Mouse (Mus musculus) limb, embryonic 15.5 days (tissue): Measurements from ENCODE around the gene Dtnb. TPM values are rescaled to one million over a fixed set of nuclear protein-coding genes. Genes with fewer than 3 reads are reported as not detected.
"Not testable (repeated sequence)": the region's sequence is repeated elsewhere in the genome, so short reads cannot be mapped to it uniquely, and the experiment has no call there.

Experiments used
- ATAC-seq: fragments of 200-750 bp; cut with Nextera tagmentation; 2 replicates; pipeline ENCODE4 v1.8.0; 2017; ENCODE audit warnings: low read depth, moderate TSS enrichment; ENCODE audit not compliant: insufficient number of reproducible peaks, low FRiP score, low TSS enrichment
- H3K27ac ChIP-seq: fragments of 300-500 bp; sonication (generic); 2 replicates; pipeline ENCODE4 v1.5.1; 2015; ENCODE audit warnings: moderate library complexity, mild to moderate bottlenecking, inconsistent platforms
- H3K27me3 ChIP-seq: fragments of 300-500 bp; sonication (generic); 2 replicates; pipeline ENCODE4 v1.6.1; 2015; ENCODE audit warnings: inconsistent platforms
- H3K36me3 ChIP-seq: fragments of 300-500 bp; sonication (generic); 2 replicates; pipeline ENCODE4 v1.6.1; 2015; ENCODE audit warnings: inconsistent platforms
- H3K4me1 ChIP-seq: fragments of 300-500 bp; sonication (generic); 2 replicates; pipeline ENCODE4 v1.6.1; 2015; ENCODE audit warnings: inconsistent platforms
- H3K4me2 ChIP-seq: fragments of 300-500 bp; sonication (generic); 2 replicates; pipeline ENCODE4 v1.6.1; 2015; ENCODE audit warnings: mild to moderate bottlenecking, inconsistent platforms
- H3K4me3 ChIP-seq: fragments of 300-500 bp; sonication (generic); 2 replicates; pipeline ENCODE4 v1.5.1; 2015; ENCODE audit warnings: mild to moderate bottlenecking, inconsistent platforms
- H3K9ac ChIP-seq: fragments of 300-500 bp; sonication (generic); 2 replicates; pipeline ENCODE4 v1.6.1; 2015; ENCODE audit warnings: inconsistent platforms
- H3K9me3 ChIP-seq: fragments of 300-500 bp; sonication (generic); 2 replicates; pipeline ENCODE4 v1.6.1; 2016; ENCODE audit warnings: inconsistent platforms
- WGBS: fragments of 180-500 bp; shearing (Covaris S2); methylation state at CpG from one replicate; pipeline ENCODE4 v1.1.7; 2015; 5-methylcytosine and 5-hydroxymethylcytosine counted together
- polyA plus RNA-seq: library from polyadenylated mRNA; unstranded; fragments of >200 nt; fragmentation: Nextera tagmentation; extraction: Ambion mirVana; gene quantifications from 2 replicates; pipeline ENCODE4 v1.2.1, GENCODE M21; 2015

The Dtnb gene
- polyA plus RNA-seq: 24.5 and 28.6 TPM in 2 replicates

- Histone ChIP-seq H3K27me3 (no peaks in the 10 kb centered on the region), H3K9me3 (no peaks in the 10 kb centered on the region), H3K9ac (peak within 1 kb of the TSS; percentile 90), H3K4me3 (peak within 1 kb of the TSS; percentile 91), H3K27ac (peak within 1 kb of the TSS; percentile 93), H3K4me1 (peaks cover 15% of the 10 kb centered on the region), H3K4me2 (peak within 1 kb of the TSS; percentile 77), H3K36me3 (no peaks in the 10 kb centered on the region)
- WGBS: 2% methylated on average over 60 of the region's 85 CpGs
- peak; percentile 76 for ATAC-seq
These were observed at the start of gene Dtnb for GRCm38 (mm10) chr12:3571787-3572580. Gene Dtnb (plus strand): TSS chr12:3572381.

GRCm38 (mm10) chr12:3525536-3525935 is 46.6 kb upstream of the Dtnb start:
- no peak overlapping the region for H3K4me2 ChIP-seq
- 91% methylated on average over 5 of the region's 5 CpGs for WGBS
- no peak for ATAC-seq
- H3K9ac ChIP-seq: no peak overlapping the region
- no peak overlapping the region for H3K27ac ChIP-seq
- no peaks in the 10 kb centered on the region for H3K36me3 ChIP-seq
- H3K4me3 ChIP-seq: no peak overlapping the region
- H3K27me3 ChIP-seq: no peaks in the 10 kb centered on the region
- H3K9me3 ChIP-seq: no peaks in the 10 kb centered on the region
- H3K4me1 ChIP-seq: no peaks in the 10 kb centered on the region

GRCm38 (mm10) chr12:3535446-3535845 is 36.7 kb upstream of the Dtnb start:
- H3K4me2 ChIP-seq, H3K36me3 ChIP-seq, H3K27me3 ChIP-seq, H3K9me3 ChIP-seq, H3K4me1 ChIP-seq, H3K4me3 ChIP-seq, ATAC-seq, H3K27ac ChIP-seq, H3K9ac ChIP-seq: not testable (repeated sequence)
- WGBS: 91% methylated on average over 1 of the region's 1 CpGs

- Histone ChIP-seq H3K9ac (no peak overlapping the region), H3K4me3 (no peak overlapping the region), H3K27me3 (no peaks in the 10 kb centered on the region), H3K9me3 (no peaks in the 10 kb centered on the region), H3K4me2 (no peak overlapping the region), H3K27ac (peak overlapping the region; percentile 17; the same call in 1 of the 2 replicates), H3K4me1 (peaks cover 7% of the 10 kb centered on the region), H3K36me3 (no peaks in the 10 kb centered on the region)
- 43% methylated on average over 3 of the region's 3 CpGs for WGBS
- ATAC-seq: no peak
These were observed 34.6 kb upstream of the Dtnb start for GRCm38 (mm10) chr12:3537616-3538015.

- Histone ChIP-seq H3K4me1 (peaks cover 7% of the 10 kb centered on the region), H3K27ac (0 out of 2 replicates have a peak overlapping the region, but pooled peaks have one; percentile 17), H3K4me2 (no peak overlapping the region), H3K36me3 (no peaks in the 10 kb centered on the region), H3K4me3 (no peak overlapping the region), H3K9ac (no peak overlapping the region), H3K9me3 (no peaks in the 10 kb centered on the region), H3K27me3 (no peaks in the 10 kb centered on the region)
- no peak for ATAC-seq
- 81% methylated on average over 1 of the region's 1 CpGs for WGBS
These were observed 34.1 kb upstream of the Dtnb start for GRCm38 (mm10) chr12:3538036-3538435.

- no peak overlapping the region for H3K4me2 ChIP-seq
- no peak overlapping the region for H3K4me3 ChIP-seq
- H3K27me3 ChIP-seq: no peaks in the 10 kb centered on the region
- H3K27ac ChIP-seq: no peak overlapping the region
- peaks cover 7% of the 10 kb centered on the region for H3K4me1 ChIP-seq
- ATAC-seq: no peak
- no peaks in the 10 kb centered on the region for H3K36me3 ChIP-seq
- H3K9ac ChIP-seq: no peak overlapping the region
- H3K9me3 ChIP-seq: no peaks in the 10 kb centered on the region
- WGBS: 75% methylated on average over 2 of the region's 2 CpGs
These were observed 32.6 kb upstream of the Dtnb start for GRCm38 (mm10) chr12:3539605-3540004.

GRCm38 (mm10) chr12:3540871-3541270 is 31.3 kb upstream of the Dtnb start:
- Histone ChIP-seq H3K9ac (no peak overlapping the region), H3K27me3 (no peaks in the 10 kb centered on the region), H3K9me3 (no peaks in the 10 kb centered on the region), H3K4me3 (no peak overlapping the region), H3K27ac (no peak overlapping the region), H3K4me2 (no peak overlapping the region), H3K36me3 (no peaks in the 10 kb centered on the region), H3K4me1 (peaks cover 7% of the 10 kb centered on the region)
- no peak for ATAC-seq
- WGBS: 93% methylated on average over 7 of the region's 7 CpGs

GRCm38 (mm10) chr12:3545451-3545850 is 26.7 kb upstream of the Dtnb start:
- no peaks in the 10 kb centered on the region for H3K27me3 ChIP-seq
- ATAC-seq: no peak
- no peaks in the 10 kb centered on the region for H3K4me1 ChIP-seq
- no peak overlapping the region for H3K27ac ChIP-seq
- H3K9me3 ChIP-seq: no peaks in the 10 kb centered on the region
- 71% methylated on average over 3 of the region's 3 CpGs for WGBS
- H3K9ac ChIP-seq: no peak overlapping the region
- no peak overlapping the region for H3K4me2 ChIP-seq
- no peak overlapping the region for H3K4me3 ChIP-seq
- H3K36me3 ChIP-seq: no peaks in the 10 kb centered on the region

- H3K9me3 ChIP-seq: no peaks in the 10 kb centered on the region
- H3K27ac ChIP-seq: no peak overlapping the region
- no peaks in the 10 kb centered on the region for H3K36me3 ChIP-seq
- no peak overlapping the region for H3K9ac ChIP-seq
- ATAC-seq: no peak
- WGBS: 42% methylated on average over 4 of the region's 4 CpGs
- H3K4me1 ChIP-seq: no peaks in the 10 kb centered on the region
- no peak overlapping the region for H3K4me2 ChIP-seq
- no peaks in the 10 kb centered on the region for H3K27me3 ChIP-seq
- no peak overlapping the region for H3K4me3 ChIP-seq
These were observed 26.0 kb upstream of the Dtnb start for GRCm38 (mm10) chr12:3546121-3546658.

- no peaks in the 10 kb centered on the region for H3K4me1 ChIP-seq
These were observed 25.4 kb upstream of the Dtnb start for GRCm38 (mm10) chr12:3546781-3547180.

GRCm38 (mm10) chr12:3547506-3547905 is 24.7 kb upstream of the Dtnb start:
- WGBS: 54% methylated on average over 4 of the region's 4 CpGs
- no peak overlapping the region for H3K27ac ChIP-seq

More at GRCm38 (mm10) chr12:3546781-3547180, 25.4 kb upstream of the Dtnb start:
- Histone ChIP-seq H3K9me3 (no peaks in the 10 kb centered on the region), H3K9ac (no peak overlapping the region), H3K4me3 (no peak overlapping the region), H3K27me3 (no peaks in the 10 kb centered on the region), H3K4me2 (no peak overlapping the region), H3K27ac (no peak overlapping the region), H3K36me3 (no peaks in the 10 kb centered on the region)
- no peak for ATAC-seq
- WGBS: 47% methylated on average over 6 of the region's 6 CpGs

GRCm38 (mm10) chr12:3547911-3548310 is 24.3 kb upstream of the Dtnb start:
- H3K27ac ChIP-seq: no peak overlapping the region
- no peaks in the 10 kb centered on the region for H3K9me3 ChIP-seq
- H3K27me3 ChIP-seq: no peaks in the 10 kb centered on the region
- H3K36me3 ChIP-seq: no peaks in the 10 kb centered on the region
- no peak overlapping the region for H3K4me2 ChIP-seq
- WGBS: 47% methylated on average over 3 of the region's 3 CpGs
- no peak overlapping the region for H3K4me3 ChIP-seq
- H3K4me1 ChIP-seq: no peaks in the 10 kb centered on the region
- H3K9ac ChIP-seq: no peak overlapping the region
- no peak for ATAC-seq

More at GRCm38 (mm10) chr12:3547506-3547905, 24.7 kb upstream of the Dtnb start:
- ATAC-seq: no peak
- Histone ChIP-seq H3K4me1 (no peaks in the 10 kb centered on the region), H3K4me3 (no peak overlapping the region), H3K4me2 (no peak overlapping the region), H3K36me3 (no peaks in the 10 kb centered on the region), H3K9ac (no peak overlapping the region), H3K9me3 (no peaks in the 10 kb centered on the region), H3K27me3 (no peaks in the 10 kb centered on the region)
